Mouse (Mus musculus) olfactory bulb, adult 2 months (tissue): ENCODE results near the gene Dab2ip.

ENCODE experiments used
- CTCF ChIP-seq: fragments of 200-500 bp; IDR thresholded peaks from 2 replicates; pipeline ENCODE4 v1.5.1; 2012; ENCODE audit warnings: low read depth, mild to moderate bottlenecking, low read length, moderate library complexity; ENCODE audit not compliant: insufficient read depth
- POLR2A ChIP-seq: fragments of 200-500 bp; IDR thresholded peaks from 2 replicates; pipeline ENCODE4 v1.6.1; 2012; ENCODE audit warnings: mild to moderate bottlenecking, low read depth, low read length, moderate library complexity; ENCODE audit not compliant: insufficient read depth

GRCm38 (mm10) chr2:35662738-35663550, 104.9 kb downstream of the Dab2ip start:
- TF ChIP-seq POLR2A (no peak), CTCF (peak; percentile 28; the same call in 1 of the 2 replicates)
